Comparison of ENCODE assay signal across 15 mouse cellular contexts in the genomic region with DNA sequence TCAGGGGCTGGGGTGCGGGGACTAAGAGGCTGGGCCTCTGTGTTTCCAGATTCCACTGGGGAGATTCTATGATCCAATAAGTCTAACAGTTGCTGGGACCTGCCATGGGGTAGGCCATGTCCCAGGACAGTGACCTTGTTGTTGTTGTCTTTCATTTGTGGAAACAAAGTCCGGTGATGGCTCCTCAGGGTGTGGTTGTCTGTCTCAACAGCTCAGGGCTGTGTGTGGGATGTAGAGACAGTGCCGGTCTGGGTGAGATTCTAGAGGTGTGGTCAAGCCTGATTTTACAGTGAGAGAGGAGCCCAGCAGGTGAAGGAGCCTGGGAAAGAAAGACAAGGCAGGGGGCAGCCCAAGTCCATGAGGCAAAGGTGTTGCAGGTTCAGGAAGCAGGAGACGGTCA.
"Had no signal": no experiment of that assay in that cellular context is flagged by ENCODE, and none has a peak within 500 bp of the region (broad histone marks: within the 10 kb centered on the region; RNA-seq: fewer than 3 reads in every experiment).

No protein-coding gene starts in this region.

- H3K9ac ChIP-seq: limb, embryonic 15.5 days; liver, embryonic 14.5 days; liver, postnatal 0 days; lung, embryonic 14.5 days; midbrain, embryonic 12.5 days had no signal

- H3K27ac ChIP-seq: limb, embryonic 15.5 days; liver, embryonic 14.5 days; macrophage; midbrain, embryonic 12.5 days had no signal

- DNase-seq: kidney, adult 18-20 months; kidney, adult 9 months; kidney, postnatal 14 days; liver, postnatal 0 days; lung, embryonic 14.5 days; right cerebral cortex, postnatal 25 days; thymus, adult 18-20 months; thymus, postnatal 14 days; thymus, postnatal 4 days had no signal

- H3K4me2 ChIP-seq: limb, embryonic 15.5 days; liver, embryonic 11.5 days; lung, embryonic 14.5 days; midbrain, embryonic 12.5 days had no signal

- H3K36me3 ChIP-seq: limb, embryonic 15.5 days; midbrain, embryonic 12.5 days had no signal

- H3K4me3 ChIP-seq: limb, embryonic 15.5 days; midbrain, embryonic 12.5 days had no signal

- H3K27me3 ChIP-seq: limb, embryonic 15.5 days had no signal

- H3K9me3 ChIP-seq: limb, embryonic 15.5 days; midbrain, embryonic 12.5 days had no signal

- ATAC-seq: liver, postnatal 0 days; lung, postnatal 0 days had no signal
